In the genomic region with DNA sequence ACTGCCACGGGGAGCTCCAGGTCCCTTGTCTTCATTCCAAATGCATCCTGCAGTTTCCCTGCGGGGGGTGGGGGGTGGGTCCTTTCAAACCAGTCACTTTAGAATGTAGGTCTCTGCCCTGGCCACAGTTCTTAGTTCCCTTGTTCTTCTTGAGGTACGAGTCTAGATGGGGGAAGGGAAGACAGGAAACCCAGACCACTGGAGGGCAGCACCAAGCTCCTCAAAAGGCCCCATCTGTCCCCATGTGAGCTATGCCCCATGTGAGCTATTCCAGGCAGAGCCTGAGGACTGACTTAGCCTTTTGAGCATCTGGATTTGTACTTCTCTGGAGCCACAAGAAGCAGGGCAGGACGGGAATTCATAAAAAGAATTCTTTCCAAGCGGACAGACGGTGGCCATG, we compare ENCODE assay signal across 12 mouse cellular contexts. TPM values are rescaled to one million over a fixed set of nuclear protein-coding genes. Genes with fewer than 3 reads are reported as not detected.
DNase-seq lines count a peak whose midpoint lies in the region; TF ChIP-seq lines count a peak whose summit lies in the region.
"Had no signal": no experiment of that assay in that cellular context is flagged by ENCODE, and none has a peak within 500 bp of the region (broad histone marks: within the 10 kb centered on the region; RNA-seq: fewer than 3 reads in every experiment).

No protein-coding gene starts in this region.

- peaks cover 25% of the 10 kb centered on the region for H3K4me1 ChIP-seq in cerebellum, adult 2 months (ENCODE audit: control insufficient read depth, insufficient read depth, low read length)

- no peak for TF ChIP-seq POLR2A in cerebellum, adult 2 months (IDR thresholded peaks at IDR 0.05; ENCODE audit: borderline replicate concordance, insufficient read depth, low read length)

- 0 out of 2 replicates have a peak, but pooled peaks have one; percentile 4 for TF ChIP-seq CTCF in cerebellum, adult 2 months (IDR thresholded peaks at IDR 0.05; ENCODE audit: borderline replicate concordance, insufficient read depth, low read depth, low read length)

- no peak overlapping the region for H3K4me3 ChIP-seq in cerebellum, adult 2 months (replicated peaks; ENCODE audit: insufficient read depth, low read depth, low read length)
- H3K4me3 ChIP-seq: embryonic facial prominence, embryonic 13.5 days had no signal

- H3K27ac ChIP-seq in cerebellum, adult 2 months (ENCODE audit: insufficient read depth, low read length): no peak overlapping the region
- H3K27ac ChIP-seq: embryonic facial prominence, embryonic 13.5 days; macrophage had no signal

- no peaks in the 10 kb centered on the region for H3K27me3 ChIP-seq in cerebellum, adult 2 months (ENCODE audit: control insufficient read depth, insufficient read depth, low read length)

- DNase-seq in cerebellum, adult 2 months: no peak
- no peak for DNase-seq in cerebellum, adult 9-10 months
- DNase-seq in kidney, postnatal 10 days: peak; percentile 29
- DNase-seq in kidney, postnatal 25 days: no peak
- peak; percentile 16 for DNase-seq in thymus, postnatal 14 days
- no peak for DNase-seq in thymus, postnatal 10 days (ENCODE audit: low spot score in 2 of 2)
- DNase-seq in right cerebral cortex, postnatal 10 days (ENCODE audit: low spot score in 2 of 2): no peak
- DNase-seq in T-cell, adult 2 months (ENCODE audit: low spot score): no peak
- DNase-seq: adrenal gland, postnatal 25 days; gastrocnemius, postnatal 14 days had no signal

- WGBS in cerebellum, adult 2 months: 37% methylated on average over 6 of the region's 6 CpGs

RNA-seq across cellular contexts. Expression of gene Adra1d, which starts 19.6 kb away (rescaled TPM):
- polyA plus RNA-seq in cerebellum, adult 2 months (2012; rRNA removed): 7.0 and 7.8 TPM in 2 replicates
- polyA plus RNA-seq: macrophage had no signal

RNA-seq across cellular contexts. Expression of gene Smox, which starts 51.2 kb away (rescaled TPM):
- polyA plus RNA-seq in cerebellum, adult 2 months (2012; rRNA removed): 93.0 and 93.4 TPM in 2 replicates

Comparison
In these comparisons a context has a peak if more than half of its experiments do, and no peak if none do; other contexts are left out.
1. DNase-seq: peak in kidney, postnatal 10 days (single experiment) and thymus, postnatal 14 days (single experiment); none in cerebellum, adult 2 months (0 of 2), cerebellum, adult 9-10 months (single experiment), kidney, postnatal 25 days (0 of 2), thymus, postnatal 10 days (0 of 2), right cerebral cortex, postnatal 10 days (0 of 2) and T-cell, adult 2 months (single experiment).